Mouse (Mus musculus): ENCODE data around the gene Nck1. TPM values are rescaled to one million over a fixed set of nuclear protein-coding genes. Genes with fewer than 3 reads are reported as not detected.

The Nck1 gene
- total RNA-seq, 2 experiments from 2014 or later: 26.0 to 37.4 TPM

- intact Hi-C loops (cut with DNase I): no loop called here
- TF ChIP-seq CTCF (IDR thresholded peaks at IDR 0.05): no peak
- Histone ChIP-seq H3K4me3 (no peak overlapping the region), H3K27ac (no peak overlapping the region)
- no peak for DNase-seq
These were observed 20.7 kb downstream of the Nck1 start for GRCm38 (mm10) chr9:100525225-100525624.

GRCm38 (mm10) chr9:100522029-100522428 lies 23.9 kb downstream of the Nck1 start:
- DNase-seq: no peak
- Histone ChIP-seq H3K27ac (no peak overlapping the region), H3K4me3 (no peak overlapping the region)
- TF ChIP-seq CTCF (IDR thresholded peaks at IDR 0.05): no peak
- intact Hi-C loops (cut with DNase I): loop anchor here (5.0 kb wide), 1 partner anchor 395 kb away; no protein-coding TSS in a partner anchor

GRCm38 (mm10) chr9:100520586-100520985 lies 25.3 kb downstream of the Nck1 start:
- intact Hi-C loops (cut with DNase I): loop anchor here (1.0 to 5.0 kb wide), 2 partner anchors 122 to 397 kb away; no protein-coding TSS in a partner anchor
- Histone ChIP-seq H3K27ac (peak overlapping the region; percentile 56), H3K4me3 (no peak overlapping the region)
- DNase-seq: peak; percentile 40
- TF ChIP-seq CTCF (IDR thresholded peaks at IDR 0.05): peak; percentile 84

GRCm38 (mm10) chr9:100520012-100520411 lies 25.9 kb downstream of the Nck1 start:
- no peak overlapping the region for H3K4me3 ChIP-seq
- DNase-seq: no peak
- intact Hi-C loops (cut with DNase I): loop anchor here (1.0 to 5.0 kb wide), 2 partner anchors 122 to 397 kb away; no protein-coding TSS in a partner anchor
- TF ChIP-seq CTCF (IDR thresholded peaks at IDR 0.05): peak; percentile 55
- H3K27ac ChIP-seq: peak overlapping the region; percentile 56

- intact Hi-C loops (cut with DNase I): loop anchor here (2.0 kb wide), 1 partner anchor 37 kb away; no protein-coding TSS in a partner anchor
- no peak for TF ChIP-seq CTCF (IDR thresholded peaks at IDR 0.05)
- Histone ChIP-seq H3K27ac (peak overlapping the region; percentile 86), H3K4me3 (peak overlapping the region; percentile 71; the same call in 1 of the 2 replicates)
- DNase-seq: no peak
These were observed 38.4 kb downstream of the Nck1 start for GRCm38 (mm10) chr9:100507581-100507980.

- TF ChIP-seq CTCF (IDR thresholded peaks at IDR 0.05): no peak
- Histone ChIP-seq H3K27ac (peak overlapping the region; percentile 86), H3K4me3 (peak overlapping the region; percentile 71)
- intact Hi-C loops (cut with DNase I): loop anchor here (2.0 kb wide), 1 partner anchor 36 kb away; no protein-coding TSS in a partner anchor
- peak; percentile 77 for DNase-seq
These were observed 39.3 kb downstream of the Nck1 start for GRCm38 (mm10) chr9:100506652-100507051.

- intact Hi-C loops (cut with DNase I): no loop called here
- peak overlapping the region; percentile 86 for H3K27ac ChIP-seq
- no peak for DNase-seq
- no peak for TF ChIP-seq CTCF (IDR thresholded peaks at IDR 0.05)
- peak overlapping the region; percentile 71 for H3K4me3 ChIP-seq
These were observed 40.4 kb downstream of the Nck1 start for GRCm38 (mm10) chr9:100505498-100505897.

GRCm38 (mm10) chr9:100493611-100494261 lies 52.2 kb downstream of the Nck1 start:
- DNase-seq: no peak
- Histone ChIP-seq H3K4me3 (no peak overlapping the region), H3K27ac (peak overlapping the region; percentile 74; the same call in 1 of the 2 replicates)
- peak; percentile 48 for TF ChIP-seq CTCF (IDR thresholded peaks at IDR 0.05)
- intact Hi-C loops (cut with DNase I): loop anchor here (5.0 kb wide), 1 partner anchor 36 kb away; no protein-coding TSS in a partner anchor

GRCm38 (mm10) chr9:100491424-100491823 lies 54.5 kb downstream of the Nck1 start:
- DNase-seq: no peak
- Histone ChIP-seq H3K4me3 (no peak overlapping the region), H3K27ac (peak overlapping the region; percentile 74)
- intact Hi-C loops (cut with DNase I): loop anchor here (5.0 kb wide), 1 partner anchor 34 kb away; no protein-coding TSS in a partner anchor
- TF ChIP-seq CTCF (IDR thresholded peaks at IDR 0.05): no peak

GRCm38 (mm10) chr9:100488969-100489368 lies 57.0 kb downstream of the Nck1 start:
- H3K27ac ChIP-seq: peak overlapping the region; percentile 73

GRCm38 (mm10) chr9:100488056-100488713 lies 57.7 kb downstream of the Nck1 start:
- peak overlapping the region; percentile 73 for H3K27ac ChIP-seq
- DNase-seq: no peak
- no peak overlapping the region for H3K4me3 ChIP-seq
- no peak for TF ChIP-seq CTCF (IDR thresholded peaks at IDR 0.05)
- intact Hi-C loops (cut with DNase I): no loop called here

More at GRCm38 (mm10) chr9:100488969-100489368, 57.0 kb downstream of the Nck1 start:
- DNase-seq: no peak
- intact Hi-C loops (cut with DNase I): no loop called here
- H3K4me3 ChIP-seq: no peak overlapping the region
- TF ChIP-seq CTCF (IDR thresholded peaks at IDR 0.05): no peak

- no peak for TF ChIP-seq CTCF (IDR thresholded peaks at IDR 0.05)
- peak within 1 kb of the TSS; percentile 73 for H3K27ac ChIP-seq
- peak; percentile 54 for DNase-seq
- intact Hi-C loops (cut with DNase I): no loop called here
- peak within 1 kb of the TSS; percentile 31 for H3K4me3 ChIP-seq
These were observed 59.5 kb downstream of the Nck1 start, which contains the start of gene Il20rb for GRCm38 (mm10) chr9:100486431-100486830. Il20rb (minus strand) TSS chr9:100486788.

GRCm38 (mm10) chr9:100483318-100483717 lies 62.6 kb downstream of the Nck1 start:
- Histone ChIP-seq H3K4me3 (peak overlapping the region; percentile 42), H3K27ac (peak overlapping the region; percentile 65)
- peak; percentile 40 for DNase-seq
- intact Hi-C loops (cut with DNase I): no loop called here
- no peak for TF ChIP-seq CTCF (IDR thresholded peaks at IDR 0.05)

Measured in gastrocnemius, adult 2 months (tissue).